Comparison of ENCODE assay signal across 8 mouse cellular contexts in genomic region chr7:79591812-79592731, GRCm38 (mm10). TPM values are rescaled to one million over a fixed set of nuclear protein-coding genes. Genes with fewer than 3 reads are reported as not detected.
DNase-seq lines count a peak whose midpoint lies in the region; ATAC-seq and TF ChIP-seq lines count a peak whose summit lies in the region.

No protein-coding gene starts in this region.

- peak; percentile 23 for ATAC-seq in Patski
- ATAC-seq in forebrain, embryonic 12.5 days (ENCODE audit: low FRiP score): peak; percentile 78

- peak overlapping the region; percentile 63 for H3K9ac ChIP-seq in forebrain, embryonic 12.5 days

- 1% methylated on average over 40 of the region's 42 CpGs for WGBS in forebrain, embryonic 12.5 days

- H3K9me3 ChIP-seq in forebrain, embryonic 12.5 days: peaks cover 6% of the 10 kb centered on the region

- peak; percentile 40 for DNase-seq in adrenal gland, adult 2 months
- no peak for DNase-seq in adrenal gland, postnatal 10 days
- DNase-seq in Patski (ENCODE audit: low read depth, low spot score) (no peak), liver (peak; percentile 20)
- peak; percentile 30 for DNase-seq in kidney, postnatal 14 days
- DNase-seq in right cerebral cortex, adult 18-20 months: peak; percentile 81
- DNase-seq in spleen, postnatal 14 days (ENCODE audit: low spot score in 2 of 2): no peak

- H3K27ac ChIP-seq in forebrain, embryonic 12.5 days: peak overlapping the region; percentile 98

- peaks cover 61% of the 10 kb centered on the region for H3K4me1 ChIP-seq in forebrain, embryonic 12.5 days

- H3K4me3 ChIP-seq in forebrain, embryonic 12.5 days (replicated peaks): peak overlapping the region; percentile 38

- CTCF ChIA-PET in Patski (lab: Charles Lee): interaction anchor here (1.4 to 3.2 kb wide), 3 partner anchors 15 to 45 kb away, joined by 4 to 17 read pairs (median 11); no protein-coding TSS in a partner anchor

- peak overlapping the region; percentile 62 for H3K4me2 ChIP-seq in forebrain, embryonic 12.5 days

- no peaks in the 10 kb centered on the region for H3K36me3 ChIP-seq in forebrain, embryonic 12.5 days (replicated peaks)

- in situ Hi-C loops in Patski (cut with MboI; ENCODE audit: low pct_unique_long_range_greater_than_20kb): loop anchor here (5.0 kb wide), 1 partner anchor 95 kb away; no protein-coding TSS in a partner anchor

- peaks cover 58% of the 10 kb centered on the region for H3K27me3 ChIP-seq in Patski
- peaks cover 56% of the 10 kb centered on the region for H3K27me3 ChIP-seq in forebrain, embryonic 12.5 days

- no peak for TF ChIP-seq CTCF in Patski (IDR thresholded peaks at IDR 0.05)

- POLR2A ChIA-PET in Patski (lab: Charles Lee): no interaction called here

RNA-seq across cellular contexts. Expression of gene Rhcg, which starts 25.4 kb away (rescaled TPM):
- 10 to 100 TPM; 25.7 to 44.4 TPM for total RNA-seq in adrenal gland, adult 2 months (2021)
- 0.67 and 10.0 TPM in 2 replicates for polyA plus RNA-seq in adrenal gland, adult 2 months (2012; rRNA removed)
- under 1 TPM; 0.66 to 0.91 TPM for total RNA-seq in adrenal gland, postnatal 10 days (2021)
- 0.04 TPM for polyA plus RNA-seq in Patski (2021)
- polyA plus RNA-seq in forebrain, embryonic 12.5 days (2016; fragmentation: Nextera tagmentation; extraction: Ambion mirVana): 7.1 and 8.5 TPM in 2 replicates

Comparison
In these comparisons a context has a peak if more than half of its experiments do, and no peak if none do; other contexts are left out.
1. DNase-seq: peak in adrenal gland, adult 2 months (single experiment), kidney, postnatal 14 days (single experiment), liver (single experiment) and right cerebral cortex, adult 18-20 months (single experiment); none in adrenal gland, postnatal 10 days (single experiment), Patski (single experiment) and spleen, postnatal 14 days (0 of 2).